Mouse (Mus musculus): ENCODE measurements around the gene Mymx. TPM values are rescaled to one million over a fixed set of nuclear protein-coding genes. Genes with fewer than 3 reads are reported as not detected.
"Not testable (repeated sequence)": the region's sequence is repeated elsewhere in the genome, so short reads cannot be mapped to it uniquely, and the experiment has no call there.

The Mymx gene
- polyA plus RNA-seq, 1 experiment from 2014 or later = 0.40 TPM

DNA sequence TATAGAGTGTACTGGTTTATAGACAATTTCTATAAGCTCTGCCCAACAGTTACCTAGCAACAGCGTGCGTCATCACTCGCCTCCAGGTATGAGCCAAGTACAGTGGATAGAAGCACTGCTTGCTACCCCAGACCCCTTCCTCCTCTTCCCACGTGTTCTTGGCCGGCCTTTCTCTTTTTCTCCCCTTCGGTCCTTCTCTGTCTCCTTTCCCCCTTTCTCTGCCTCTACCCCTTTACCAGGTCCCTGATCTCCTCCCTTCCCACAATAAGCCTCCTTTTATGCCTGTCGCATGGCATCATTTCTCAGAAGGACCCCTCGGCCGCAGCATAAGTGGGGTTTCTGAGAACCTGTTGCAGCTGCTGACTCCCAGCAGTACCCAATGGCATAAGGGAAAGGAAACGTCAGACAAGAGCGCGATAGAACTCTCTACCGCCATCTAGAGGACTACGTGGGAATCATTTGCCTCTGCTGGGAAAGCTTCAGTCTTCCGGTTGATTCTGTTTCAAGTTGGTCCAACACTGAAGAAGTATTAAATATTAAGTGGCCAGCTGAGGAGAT is 24.8 kb upstream of the Mymx start:
- H3K27ac ChIP-seq = no peak overlapping the region
- WGBS = 28% methylated on average over 15 of the region's 15 CpGs
- 0 out of 2 replicates have a peak, but pooled peaks have one; percentile 28 for ATAC-seq (ENCODE audit: insufficient read depth, low FRiP score, low read depth)
- H3K27me3 ChIP-seq (replicated peaks) = no peaks in the 10 kb centered on the region
- H3K4me3 ChIP-seq (replicated peaks) = no peak overlapping the region
- H3K9ac ChIP-seq = no peak overlapping the region
- H3K4me2 ChIP-seq = peak overlapping the region; percentile 41; the same call in 1 of the 2 replicates
- no peaks in the 10 kb centered on the region for H3K9me3 ChIP-seq
- H3K36me3 ChIP-seq = no peaks in the 10 kb centered on the region
- peaks cover 19% of the 10 kb centered on the region for H3K4me1 ChIP-seq

DNA sequence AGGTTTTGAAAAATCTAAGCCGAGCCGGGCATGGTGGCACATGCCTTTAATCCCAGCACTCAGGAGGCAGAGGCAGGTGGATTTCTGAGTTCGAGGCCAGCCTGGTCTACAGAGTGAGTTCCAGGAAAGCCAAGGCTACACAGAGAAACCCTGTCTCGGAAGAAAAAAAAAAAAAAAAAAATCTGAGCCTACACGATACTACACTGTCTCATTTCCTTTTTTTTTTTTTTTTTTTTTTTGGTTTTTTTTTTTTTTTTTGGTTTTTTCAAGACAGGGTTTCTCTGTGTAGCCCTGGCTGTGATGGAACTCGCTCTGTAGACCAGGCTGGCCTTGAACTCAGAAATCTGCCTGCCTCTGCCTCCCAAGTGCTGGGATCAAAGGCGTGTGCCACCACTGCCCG is 21.5 kb upstream of the Mymx start:
- H3K4me2 ChIP-seq; H3K27me3 ChIP-seq (replicated peaks); H3K36me3 ChIP-seq; ATAC-seq (ENCODE audit: insufficient read depth, low FRiP score, low read depth); H3K9me3 ChIP-seq; H3K4me3 ChIP-seq (replicated peaks); H3K9ac ChIP-seq; H3K27ac ChIP-seq: not testable (repeated sequence)
- peaks cover 18% of the 10 kb centered on the region for H3K4me1 ChIP-seq
- 83% methylated on average over 8 of the region's 8 CpGs for WGBS

DNA sequence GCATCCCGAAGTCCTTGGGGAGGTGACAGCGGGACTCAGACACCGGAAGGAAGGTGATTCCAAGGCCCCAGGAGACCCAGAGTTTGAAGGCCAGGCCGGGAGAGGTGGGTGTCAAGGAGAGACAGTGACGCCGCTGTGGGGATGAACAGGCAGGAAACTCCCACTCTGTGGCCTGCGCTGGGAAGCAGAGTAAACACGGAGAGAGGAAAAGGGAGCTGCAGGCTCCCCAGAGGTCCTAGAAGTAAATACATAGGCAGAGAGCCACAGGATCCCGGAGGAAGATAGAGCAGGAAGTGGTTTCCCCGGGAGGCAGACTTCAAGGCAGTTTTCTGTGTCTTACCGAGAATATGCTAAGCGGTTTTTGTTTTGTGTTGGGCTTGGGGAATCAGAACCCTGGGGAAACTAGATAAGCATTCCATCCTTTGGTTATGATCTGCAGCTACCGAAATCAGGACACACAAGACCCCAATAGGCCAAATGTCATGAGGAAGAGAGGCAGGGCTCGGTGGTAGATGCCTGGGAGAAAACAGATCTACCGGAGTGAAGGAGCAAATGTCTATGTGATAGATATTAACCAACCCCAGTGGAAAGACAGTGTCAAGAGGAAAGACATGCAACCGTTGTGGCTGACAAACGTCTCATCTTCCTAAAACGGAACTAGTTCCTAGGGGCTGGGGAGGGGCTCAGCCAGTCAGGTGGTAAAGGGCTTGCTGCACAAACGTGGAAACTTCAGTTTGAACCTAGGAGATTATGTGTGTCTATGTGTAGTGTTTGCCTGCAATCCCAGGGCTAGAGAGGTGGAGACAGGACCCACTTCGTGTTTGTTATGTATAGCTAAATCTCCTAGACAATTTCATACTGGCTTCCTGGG is 17.7 kb upstream of the Mymx start:
- H3K4me2 ChIP-seq = peak overlapping the region; percentile 46
- peak overlapping the region; percentile 24 for H3K4me3 ChIP-seq (replicated peaks)
- H3K9ac ChIP-seq = no peak overlapping the region
- H3K4me1 ChIP-seq = peaks cover 12% of the 10 kb centered on the region
- 17% methylated on average over 20 of the region's 20 CpGs for WGBS
- H3K9me3 ChIP-seq = no peaks in the 10 kb centered on the region
- ATAC-seq (ENCODE audit: insufficient read depth, low FRiP score, low read depth) = peak; percentile 36; the same call in 1 of the 2 replicates
- peak overlapping the region; percentile 71 for H3K27ac ChIP-seq
- H3K36me3 ChIP-seq = no peaks in the 10 kb centered on the region
- H3K27me3 ChIP-seq (replicated peaks) = no peaks in the 10 kb centered on the region

DNA sequence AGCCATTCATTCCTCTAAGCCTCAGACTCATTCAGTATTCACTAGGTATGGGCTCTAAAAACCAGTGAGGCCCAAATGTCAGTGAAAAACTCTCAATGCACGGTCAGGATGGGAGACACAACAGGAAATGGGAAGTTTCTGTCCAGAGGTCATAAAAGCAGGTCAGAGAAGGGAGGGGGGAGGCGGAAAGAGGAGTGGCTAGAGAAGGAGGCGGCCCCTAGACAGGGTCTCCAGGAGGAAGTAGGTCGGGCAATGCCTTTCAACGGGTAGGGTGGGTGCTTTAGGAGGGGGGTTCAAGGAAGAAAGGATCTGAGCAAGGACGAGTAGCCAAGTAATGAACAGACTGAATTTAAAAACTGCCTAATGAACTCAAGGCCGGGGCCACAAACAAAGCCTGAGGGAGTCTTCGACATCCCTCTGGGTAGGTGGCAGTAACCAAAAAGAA is 17.1 kb upstream of the Mymx start:
- ATAC-seq (ENCODE audit: insufficient read depth, low FRiP score, low read depth) = peak; percentile 67
- Histone ChIP-seq H3K4me1 (peaks cover 12% of the 10 kb centered on the region), H3K36me3 (no peaks in the 10 kb centered on the region), H3K27ac (peak overlapping the region; percentile 71), H3K9ac (no peak overlapping the region), H3K9me3 (no peaks in the 10 kb centered on the region), H3K4me3 (replicated peaks) (peak overlapping the region; percentile 24), H3K4me2 (peak overlapping the region; percentile 46), H3K27me3 (replicated peaks) (no peaks in the 10 kb centered on the region)
- 23% methylated on average over 8 of the region's 8 CpGs for WGBS

- H3K4me1 ChIP-seq = peaks cover 12% of the 10 kb centered on the region
- WGBS = 84% methylated on average over 6 of the region's 6 CpGs
- H3K36me3 ChIP-seq = no peaks in the 10 kb centered on the region
- H3K9me3 ChIP-seq = no peaks in the 10 kb centered on the region
- no peak overlapping the region for H3K4me3 ChIP-seq (replicated peaks)
- no peak overlapping the region for H3K4me2 ChIP-seq
- H3K27me3 ChIP-seq (replicated peaks) = no peaks in the 10 kb centered on the region
- no peak for ATAC-seq (ENCODE audit: insufficient read depth, low FRiP score, low read depth)
- H3K9ac ChIP-seq = no peak overlapping the region
- no peak overlapping the region for H3K27ac ChIP-seq
These were observed 15.8 kb upstream of the Mymx start for GRCm38 (mm10) chr17:45617655-45618054.

GRCm38 (mm10) chr17:45616679-45617078 is 14.8 kb upstream of the Mymx start:
- ATAC-seq (ENCODE audit: insufficient read depth, low FRiP score, low read depth) = no peak
- Histone ChIP-seq H3K36me3 (no peaks in the 10 kb centered on the region), H3K4me2 (no peak overlapping the region), H3K27me3 (replicated peaks) (no peaks in the 10 kb centered on the region), H3K4me1 (peaks cover 12% of the 10 kb centered on the region), H3K4me3 (replicated peaks) (no peak overlapping the region), H3K9me3 (no peaks in the 10 kb centered on the region), H3K27ac (no peak overlapping the region), H3K9ac (no peak overlapping the region)
- 83% methylated on average over 3 of the region's 3 CpGs for WGBS

DNA sequence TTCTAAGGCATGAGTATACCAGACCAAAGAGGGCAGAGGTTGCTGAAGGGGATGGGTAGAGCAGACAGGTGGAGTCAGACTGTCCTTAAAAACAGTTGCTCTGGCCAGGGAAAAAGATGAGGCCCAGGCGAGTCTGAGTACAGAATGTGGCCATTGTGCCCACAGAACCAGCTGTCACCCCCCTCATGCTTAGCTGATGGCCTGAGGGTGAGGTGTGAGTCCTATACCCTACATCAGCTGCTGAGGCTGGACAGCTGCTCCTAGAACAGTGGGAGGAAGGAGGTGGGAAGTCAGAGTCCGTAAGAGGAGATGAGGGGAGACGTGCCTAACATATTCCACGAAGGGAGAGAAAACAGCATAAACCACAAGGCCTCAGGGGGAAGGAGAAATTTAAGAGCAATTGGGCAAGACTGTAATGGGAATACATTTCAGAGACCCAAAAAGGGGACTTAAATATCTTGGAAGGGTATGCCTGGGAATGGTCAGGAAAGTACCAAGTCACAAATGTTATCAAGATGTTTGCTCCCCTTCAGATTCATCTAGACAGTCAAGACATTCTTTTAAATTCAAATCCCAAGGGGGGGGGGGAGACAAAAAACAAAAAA is 14.2 kb upstream of the Mymx start:
- WGBS = 45% methylated on average over 4 of the region's 4 CpGs

DNA sequence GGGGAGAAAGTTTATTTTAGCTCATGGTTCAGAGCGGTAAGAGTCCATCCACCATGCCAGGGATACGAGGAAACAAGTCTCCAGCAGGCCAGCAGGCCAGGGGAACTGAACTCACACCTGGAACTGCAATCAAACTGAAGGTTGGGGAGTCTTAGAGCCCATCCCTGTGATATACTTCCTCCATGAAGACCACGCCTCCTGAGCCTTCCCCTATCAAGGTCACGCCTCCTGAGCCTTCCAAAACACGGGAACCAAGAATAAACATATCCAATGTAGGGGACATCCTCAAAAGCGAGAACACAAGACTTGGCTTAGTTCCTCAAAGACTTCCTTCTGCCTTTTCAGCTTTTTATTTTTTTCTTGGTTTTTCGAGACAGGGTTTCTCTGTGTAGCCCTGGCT is 11.0 kb upstream of the Mymx start:
- no peaks in the 10 kb centered on the region for H3K27me3 ChIP-seq (replicated peaks)
- no peak for ATAC-seq (ENCODE audit: insufficient read depth, low FRiP score, low read depth)
- H3K4me2 ChIP-seq = no peak overlapping the region
- 72% methylated on average over 7 of the region's 7 CpGs for WGBS
- H3K36me3 ChIP-seq = no peaks in the 10 kb centered on the region
- peaks cover 2% of the 10 kb centered on the region; the same call in 1 of the 2 replicates for H3K4me1 ChIP-seq
- H3K4me3 ChIP-seq (replicated peaks) = no peak overlapping the region
- no peak overlapping the region for H3K27ac ChIP-seq
- H3K9me3 ChIP-seq = no peaks in the 10 kb centered on the region
- H3K9ac ChIP-seq = no peak overlapping the region

More for the DNA sequence above, 14.2 kb upstream of the Mymx start:
- no peaks in the 10 kb centered on the region for H3K27me3 ChIP-seq (replicated peaks)
- H3K9ac ChIP-seq = no peak overlapping the region
- H3K4me3 ChIP-seq (replicated peaks) = no peak overlapping the region
- no peaks in the 10 kb centered on the region for H3K9me3 ChIP-seq
- H3K4me2 ChIP-seq = no peak overlapping the region
- ATAC-seq (ENCODE audit: insufficient read depth, low FRiP score, low read depth) = no peak
- no peaks in the 10 kb centered on the region for H3K36me3 ChIP-seq
- no peak overlapping the region for H3K27ac ChIP-seq
- H3K4me1 ChIP-seq = peaks cover 12% of the 10 kb centered on the region

DNA sequence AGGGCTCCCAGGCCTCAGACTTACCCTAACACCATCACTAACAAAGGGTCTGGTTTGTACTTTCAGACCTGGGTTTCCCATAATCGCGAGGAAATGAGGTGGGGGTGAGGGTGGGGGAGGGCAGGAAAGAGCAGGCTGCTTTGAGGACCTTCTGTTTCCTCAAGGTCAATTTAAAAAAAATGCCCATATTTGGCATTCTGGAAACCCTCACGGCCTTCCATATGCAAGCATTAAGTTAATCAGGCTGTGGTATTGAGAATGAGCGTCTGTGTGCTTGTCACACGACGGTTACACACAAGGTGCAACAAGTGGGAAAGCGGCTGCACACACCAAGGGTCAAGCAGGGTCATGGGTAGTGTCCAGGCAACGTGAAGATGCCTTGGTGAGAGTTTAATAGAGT is 10.1 kb upstream of the Mymx start:
- 66% methylated on average over 8 of the region's 8 CpGs for WGBS
- no peak overlapping the region for H3K27ac ChIP-seq
- ATAC-seq (ENCODE audit: insufficient read depth, low FRiP score, low read depth) = no peak
- no peaks in the 10 kb centered on the region for H3K9me3 ChIP-seq
- H3K4me1 ChIP-seq = peaks cover 2% of the 10 kb centered on the region; the same call in 1 of the 2 replicates
- H3K27me3 ChIP-seq (replicated peaks) = no peaks in the 10 kb centered on the region
- H3K4me3 ChIP-seq (replicated peaks) = no peak overlapping the region
- H3K4me2 ChIP-seq = no peak overlapping the region
- no peaks in the 10 kb centered on the region for H3K36me3 ChIP-seq
- no peak overlapping the region for H3K9ac ChIP-seq

GRCm38 (mm10) chr17:45610144-45610866 is 8.4 kb upstream of the Mymx start:
- WGBS = 32% methylated on average over 5 of the region's 5 CpGs
- no peak overlapping the region for H3K4me3 ChIP-seq (replicated peaks)
- ATAC-seq (ENCODE audit: insufficient read depth, low FRiP score, low read depth) = no peak; the same call in 1 of the 2 replicates
- no peak overlapping the region for H3K9ac ChIP-seq
- no peaks in the 10 kb centered on the region for H3K9me3 ChIP-seq
- 0 out of 2 replicates have a peak overlapping the region, but pooled peaks have one; percentile 6 for H3K4me2 ChIP-seq
- H3K27ac ChIP-seq = peak overlapping the region; percentile 40; the same call in 1 of the 2 replicates
- no peaks in the 10 kb centered on the region for H3K27me3 ChIP-seq (replicated peaks)
- H3K4me1 ChIP-seq = peaks cover 2% of the 10 kb centered on the region; the same call in 1 of the 2 replicates
- H3K36me3 ChIP-seq = no peaks in the 10 kb centered on the region

DNA sequence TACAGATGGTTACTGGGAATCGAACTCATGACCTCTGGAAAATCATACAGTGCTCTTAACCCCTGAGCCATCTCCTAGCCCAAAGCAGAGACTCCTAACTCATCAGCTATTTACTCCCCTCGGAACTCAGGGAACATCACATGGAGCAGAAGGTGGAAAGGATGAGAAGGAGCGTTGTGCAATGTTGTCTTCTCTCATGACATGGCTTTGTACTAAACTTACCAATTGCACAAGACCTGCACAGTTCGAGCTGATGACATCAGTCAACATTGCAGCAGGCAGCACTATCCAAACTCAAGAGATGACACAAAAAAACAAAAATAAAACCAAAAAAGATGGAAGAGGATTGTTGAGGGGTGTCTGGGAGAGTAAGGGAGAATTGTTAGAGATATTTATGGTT is 6.5 kb upstream of the Mymx start:
- H3K4me3 ChIP-seq (replicated peaks) = no peak overlapping the region
- no peak for ATAC-seq (ENCODE audit: insufficient read depth, low FRiP score, low read depth)
- no peak overlapping the region for H3K4me2 ChIP-seq
- no peaks in the 10 kb centered on the region for H3K27me3 ChIP-seq (replicated peaks)
- no peaks in the 10 kb centered on the region for H3K9me3 ChIP-seq
- H3K36me3 ChIP-seq = no peaks in the 10 kb centered on the region
- no peak overlapping the region for H3K27ac ChIP-seq
- WGBS = 86% methylated on average over 4 of the region's 4 CpGs
- peaks cover 2% of the 10 kb centered on the region; the same call in 1 of the 2 replicates for H3K4me1 ChIP-seq
- H3K9ac ChIP-seq = no peak overlapping the region
